Mouse (Mus musculus): ENCODE data around the gene Rpl31. TPM values are rescaled to one million over a fixed set of nuclear protein-coding genes. Genes with fewer than 3 reads are reported as not detected.

Gene Rpl31
- total RNA-seq (2021) = 100 to 1,000 TPM; 422 to 695 TPM
- long read RNA-seq, transcript Rpl31-203 (4 exons, 630 nt) = minor isoform, 52 of 172 reads
- long read RNA-seq, transcript Rpl31-204 (3 exons, 468 nt) = minor isoform, 10 of 172 reads
- long read RNA-seq, transcript Rpl31-201 (5 exons, 1,049 nt) = major isoform, 53 of 172 reads
- long read RNA-seq, transcript Rpl31-202 (5 exons, 487 nt) = minor isoform, 46 of 172 reads
- long read RNA-seq, partial matches to known transcripts = 9 of 172 reads
- long read RNA-seq, other reads (novel, unspliced or antisense) = 2 of 172 reads

DNA sequence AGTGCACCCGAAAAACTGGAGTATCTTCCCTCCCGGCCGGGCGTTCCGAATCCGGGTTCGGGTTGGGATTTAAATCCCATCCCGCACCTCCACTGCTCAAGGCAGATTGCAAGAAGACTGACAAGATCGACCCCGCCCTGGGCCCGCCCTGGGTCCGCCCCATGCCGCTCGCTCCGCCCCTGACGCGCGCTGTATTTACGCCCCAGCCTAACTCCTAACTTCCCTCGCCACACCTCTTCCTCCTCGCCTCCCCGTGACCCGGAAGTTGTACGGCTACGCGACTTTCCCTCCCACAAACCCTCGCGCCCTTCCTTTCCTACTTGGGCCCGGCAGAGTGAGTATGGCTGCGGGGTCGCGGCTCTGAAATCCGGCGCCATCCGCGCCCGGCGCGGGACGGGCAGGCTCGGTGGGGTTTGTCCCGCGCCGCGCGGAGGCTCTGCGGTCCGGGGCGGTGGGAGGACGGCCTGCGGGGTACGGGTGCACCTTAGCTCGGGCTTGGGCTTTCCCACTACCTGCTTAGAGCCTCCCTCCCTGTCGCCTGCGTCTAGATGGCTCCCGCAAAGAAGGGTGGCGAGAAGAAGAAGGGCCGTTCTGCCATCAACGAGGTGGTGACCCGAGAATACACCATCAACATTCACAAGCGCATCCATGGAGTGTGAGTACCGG lies at the start of gene Rpl31:
Gene Rpl31 (plus strand): TSS at position 242 of the 666 bp plus-strand sequence.
- DNase-seq (ENCODE audit: low spot score in 2 of 2) = peak; percentile 95 to 97

GRCm38 (mm10) chr1:39317935-39318334 lies 49.7 kb upstream of the Rpl31 start:
- DNase-seq (ENCODE audit: low spot score in 2 of 2) = no peak

GRCm38 (mm10) chr1:39318870-39319269 lies 48.8 kb upstream of the Rpl31 start:
- no peak for DNase-seq (ENCODE audit: low spot score in 2 of 2)

GRCm38 (mm10) chr1:39321954-39322353 lies 45.7 kb upstream of the Rpl31 start:
- no peak for DNase-seq (ENCODE audit: low spot score in 2 of 2)

GRCm38 (mm10) chr1:39325228-39325627 lies 42.4 kb upstream of the Rpl31 start:
- no peak for DNase-seq (ENCODE audit: low spot score in 2 of 2)

GRCm38 (mm10) chr1:39327546-39327945 lies 40.1 kb upstream of the Rpl31 start:
- DNase-seq (ENCODE audit: low spot score in 2 of 2) = no peak

GRCm38 (mm10) chr1:39330857-39331594 lies 36.6 kb upstream of the Rpl31 start:
- DNase-seq (ENCODE audit: low spot score in 2 of 2) = no peak

GRCm38 (mm10) chr1:39332456-39332855 lies 35.2 kb upstream of the Rpl31 start:
- no peak for DNase-seq (ENCODE audit: low spot score in 2 of 2)

GRCm38 (mm10) chr1:39335561-39336196 lies 32.0 kb upstream of the Rpl31 start:
- no peak for DNase-seq (ENCODE audit: low spot score in 2 of 2)

DNA sequence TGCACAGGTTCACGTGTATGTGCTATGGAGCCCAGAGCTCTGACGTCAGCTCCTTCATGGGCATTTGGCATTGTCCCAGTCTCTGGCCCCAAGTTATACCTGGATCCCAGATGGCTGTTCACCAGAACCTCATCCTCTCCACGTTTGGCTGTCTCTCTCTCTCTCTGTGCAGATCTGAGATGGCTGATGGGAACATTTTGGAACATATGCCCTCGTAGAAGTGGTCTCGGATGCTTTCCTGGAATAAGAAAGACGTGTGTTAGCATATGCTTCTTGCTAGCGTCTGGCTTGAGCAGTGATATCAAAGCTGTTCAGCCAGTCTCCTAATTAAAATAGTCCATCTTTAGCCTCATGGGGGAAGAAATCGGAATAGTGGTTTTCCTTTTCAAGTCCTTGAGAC lies 30.9 kb upstream of the Rpl31 start:
- DNase-seq (ENCODE audit: low spot score in 2 of 2) = no peak

- no peak for DNase-seq (ENCODE audit: low spot score in 2 of 2)
Observed at GRCm38 (mm10) chr1:39338831-39339230, 28.8 kb upstream of the Rpl31 start.

DNA sequence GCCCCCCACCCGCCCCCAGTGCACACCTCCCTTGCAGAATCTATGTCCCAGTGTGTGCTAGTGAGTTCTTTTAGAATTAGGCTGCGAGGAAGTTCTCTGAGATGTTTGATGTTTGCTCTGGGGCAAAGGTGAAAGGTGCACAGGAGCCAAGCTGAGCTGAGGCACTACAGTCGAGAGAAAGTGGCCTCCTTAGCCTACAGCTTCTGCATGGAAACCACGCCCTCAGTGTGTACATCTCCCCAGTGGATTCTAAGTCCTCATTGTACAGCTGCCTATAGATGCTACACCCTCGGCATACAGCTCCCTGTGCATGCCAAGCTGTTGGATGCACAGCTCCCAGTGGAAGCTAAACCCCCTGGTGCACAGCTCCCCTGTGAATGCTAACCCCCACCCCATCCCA lies 28.2 kb upstream of the Rpl31 start:
- DNase-seq (ENCODE audit: low spot score in 2 of 2) = no peak

- DNase-seq (ENCODE audit: low spot score in 2 of 2) = no peak
Observed at GRCm38 (mm10) chr1:39340156-39340555, 27.5 kb upstream of the Rpl31 start.

GRCm38 (mm10) chr1:39340647-39341046 lies 27.0 kb upstream of the Rpl31 start:
- DNase-seq (ENCODE audit: low spot score in 2 of 2) = peak in 1 of 2 experiments; percentile 53

- no peak for DNase-seq (ENCODE audit: low spot score in 2 of 2)
Observed at GRCm38 (mm10) chr1:39341807-39342206, 25.8 kb upstream of the Rpl31 start.

DNA sequence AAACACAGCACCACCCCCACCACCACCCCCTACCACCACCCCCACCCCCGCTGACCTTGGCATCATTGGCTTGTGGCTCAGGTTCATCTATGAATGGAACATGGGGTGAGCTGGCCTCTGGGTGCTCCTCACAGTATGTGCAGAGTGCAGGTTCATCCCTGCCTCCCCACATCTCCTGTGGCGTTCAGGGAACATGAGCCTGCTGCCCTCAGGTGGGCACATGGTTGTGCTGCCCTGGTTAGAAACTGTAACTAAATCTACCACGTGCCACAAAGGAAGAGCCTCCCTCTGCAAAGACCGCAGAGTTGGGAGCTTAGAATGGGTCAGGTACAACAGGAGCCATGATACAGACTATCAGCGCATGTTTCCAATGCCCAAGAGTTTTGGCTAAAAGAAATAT lies 24.4 kb upstream of the Rpl31 start:
- no peak for DNase-seq (ENCODE audit: low spot score in 2 of 2)

GRCm38 (mm10) chr1:39344981-39345600 lies 22.6 kb upstream of the Rpl31 start:
- peak; percentile 40 to 48 for DNase-seq (ENCODE audit: low spot score in 2 of 2)

DNA sequence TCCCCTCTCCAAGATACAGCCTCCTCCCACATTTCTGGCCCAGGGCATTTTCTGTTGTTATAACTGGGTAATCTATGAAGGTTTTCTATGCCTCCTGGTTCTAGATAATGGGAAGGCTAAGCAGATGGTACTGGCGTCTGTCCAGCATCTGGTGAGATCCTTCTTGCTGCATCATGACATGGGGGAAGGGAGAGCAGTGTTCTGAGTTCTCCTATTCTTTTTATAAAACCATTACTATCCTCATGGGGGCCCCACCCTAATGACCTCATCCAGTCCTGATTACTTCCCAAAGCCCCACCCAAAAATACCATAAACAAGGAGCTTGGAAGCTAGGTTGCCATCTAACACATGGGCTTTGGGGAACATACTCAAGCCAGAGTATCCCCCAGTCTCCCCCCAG lies 18.6 kb upstream of the Rpl31 start:
- DNase-seq (ENCODE audit: low spot score in 2 of 2) = peak; percentile 53 to 55

DNA sequence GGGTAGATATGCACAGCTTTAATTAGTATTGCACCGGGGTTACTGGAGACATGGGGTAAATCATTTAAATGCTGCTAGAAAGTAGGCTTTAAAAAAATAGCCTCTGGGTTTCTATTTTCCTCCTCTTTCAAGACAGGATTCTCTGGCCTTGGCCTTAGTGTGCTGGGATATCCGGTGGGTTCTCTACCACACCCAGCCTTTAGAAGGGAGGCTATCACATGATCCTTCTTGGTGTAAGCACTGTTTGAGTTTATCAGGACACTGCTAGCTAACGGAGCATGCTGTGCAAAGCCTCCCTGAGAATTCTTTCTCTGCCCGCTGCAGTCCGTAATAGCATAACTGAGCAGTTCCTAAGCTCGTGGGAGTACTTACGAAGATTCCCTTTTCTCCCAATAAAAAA lies 18.2 kb upstream of the Rpl31 start:
- DNase-seq (ENCODE audit: low spot score in 2 of 2) = no peak

- no peak for DNase-seq (ENCODE audit: low spot score in 2 of 2)
Observed at GRCm38 (mm10) chr1:39361754-39362514, 5.7 kb upstream of the Rpl31 start.

- no peak for DNase-seq (ENCODE audit: low spot score in 2 of 2)
Observed at GRCm38 (mm10) chr1:39362515-39362893, 5.1 kb upstream of the Rpl31 start.

Measured in layer of hippocampus, postnatal 10 days (tissue).